Mouse (Mus musculus): Measurements from ENCODE around the gene Lcn8.

- TF ChIP-seq POLR2A (IDR thresholded peaks at IDR 0.05; ENCODE audit: insufficient read length, low read depth) (no peak), MAX (IDR thresholded peaks at IDR 0.05; ENCODE audit: low read depth) (no peak), MYOG (IDR thresholded peaks at IDR 0.05; ENCODE audit: control insufficient read depth in 1 of 3, insufficient read depth in 1 of 3, insufficient read length in 2 of 3, low read depth in 2 of 3) (no peak), MYOD1 (IDR thresholded peaks at IDR 0.05; ENCODE audit: control insufficient read depth in 1 of 3, insufficient read length in 2 of 3, low read depth in 2 of 3) (no peak), TCF3 (IDR thresholded peaks at IDR 0.05; ENCODE audit: insufficient read length, low read depth) (no peak), E2F4 (IDR thresholded peaks at IDR 0.05; ENCODE audit: insufficient read depth) (no peak), USF1 (IDR thresholded peaks at IDR 0.05; ENCODE audit: low read depth) (no peak), SRF (IDR thresholded peaks at IDR 0.05; ENCODE audit: control insufficient read depth, insufficient read length, low read depth) (no peak), TCF12 (IDR thresholded peaks at IDR 0.05; ENCODE audit: insufficient read depth, poor library complexity, severe bottlenecking) (no peak)
Observed at GRCm38 (mm10) chr2:25616398-25616797, 36.5 kb upstream of the Lcn8 start.
